Mouse (Mus musculus): ENCODE results near the gene Fbxl15. TPM values are rescaled to one million over a fixed set of nuclear protein-coding genes. Genes with fewer than 3 reads are reported as not detected.

Fbxl15 gene
- polyA plus RNA-seq, 2 experiments = 6.3 to 10.0 TPM

GRCm38 (mm10) chr19:46356701-46357138 lies 28.7 kb downstream of the Fbxl15 start:
- Histone ChIP-seq H3K27me3 (ENCODE audit: control insufficient read depth, insufficient read depth, low read length) (no peaks in the 10 kb centered on the region), H3K4me2 (ENCODE audit: low read depth) (peak overlapping the region; percentile 100), H3K4me1 (replicated peaks; ENCODE audit: control insufficient read depth in 2 of 2, insufficient read depth in 2 of 2, low read length in 1 of 2) (peaks cover 12 to 26% of the 10 kb centered on the region in 2 experiments), H3K36me3 (replicated peaks; ENCODE audit: control insufficient read depth, insufficient read depth, low read depth) (no peaks in the 10 kb centered on the region), H3K9ac (replicated peaks) (peak overlapping the region; percentile 72), H3K9me3 (ENCODE audit: control insufficient read depth, low read length) (no peaks in the 10 kb centered on the region), H3K4me3 (ENCODE audit: insufficient read depth in 1 of 2, low read depth in 2 of 2, low read length in 2 of 2) (peak overlapping the region; percentile 63 to 77), H3K27ac (no peak overlapping the region)
- TF ChIP-seq CTCF (IDR thresholded peaks at IDR 0.05; ENCODE audit: low read depth) = no peak
- TF ChIP-seq EP300 (IDR thresholded peaks at IDR 0.05; ENCODE audit: low read depth) = no peak
- ATAC-seq (ENCODE audit: insufficient read depth) = peak; percentile 86
- DNase-seq (ENCODE audit: low read depth in 3 of 3, low spot score in 3 of 3) = peak; percentile 73 to 83 (median 75)
- WGBS (ENCODE audit: insufficient replicate concordance) = under 1% methylated on average over 29 of the region's 29 CpGs

DNA sequence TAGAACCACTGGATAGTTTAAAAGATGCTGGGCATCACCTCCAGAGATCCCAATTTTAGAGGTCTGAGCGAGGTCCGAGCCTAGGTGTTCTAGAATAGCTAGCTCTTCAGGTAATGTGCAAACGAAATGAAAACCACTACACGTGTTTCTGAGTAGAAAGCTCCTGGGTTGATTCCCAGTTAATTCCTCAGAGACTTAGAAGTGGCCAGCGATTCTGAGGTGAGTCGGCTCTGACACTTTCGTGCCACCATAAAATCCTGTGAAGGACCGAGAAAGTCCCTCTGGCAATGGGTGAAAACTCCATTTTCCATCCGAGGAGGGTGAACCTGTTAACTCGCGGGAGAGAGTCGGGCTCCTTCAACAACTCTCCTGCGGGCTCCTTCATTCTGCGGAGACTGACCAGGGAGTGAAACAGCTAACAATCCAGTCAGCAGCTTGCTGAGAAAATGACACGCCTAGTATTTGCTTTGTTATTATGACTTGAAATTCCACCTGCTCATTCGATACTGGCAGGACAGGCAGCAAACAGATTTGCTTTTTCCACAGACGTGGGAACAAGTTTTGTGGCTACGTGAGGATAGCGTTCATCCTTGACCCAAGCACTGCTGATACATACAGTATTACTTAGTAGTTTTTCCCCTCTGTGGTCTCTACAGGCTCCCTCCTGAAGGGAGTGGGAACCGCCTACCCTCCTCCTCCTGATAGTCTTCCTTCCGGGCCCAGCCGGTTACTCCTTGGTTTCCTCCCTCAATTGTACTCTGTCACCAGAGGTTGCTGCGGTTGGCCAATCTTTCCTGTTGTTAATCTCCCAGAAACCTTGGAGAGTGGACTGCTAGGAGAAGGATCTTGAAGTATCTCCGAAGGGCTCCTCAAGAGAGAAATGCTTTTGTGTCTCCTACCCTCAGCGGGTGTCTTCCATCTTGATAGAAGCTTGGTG lies 29.6 kb downstream of the Fbxl15 start:
- Histone ChIP-seq H3K27ac (peak overlapping the region; percentile 39), H3K4me1 (replicated peaks; ENCODE audit: control insufficient read depth in 2 of 2, insufficient read depth in 2 of 2, low read length in 1 of 2) (peaks cover 12 to 25% of the 10 kb centered on the region in 2 experiments), H3K9me3 (ENCODE audit: control insufficient read depth, low read length) (no peaks in the 10 kb centered on the region), H3K9ac (replicated peaks) (peak overlapping the region; percentile 72), H3K36me3 (replicated peaks; ENCODE audit: control insufficient read depth, insufficient read depth, low read depth) (no peaks in the 10 kb centered on the region), H3K4me2 (ENCODE audit: low read depth) (peak overlapping the region; percentile 100), H3K4me3 (ENCODE audit: insufficient read depth in 1 of 2, low read depth in 2 of 2, low read length in 2 of 2) (peak overlapping the region; percentile 63 to 77), H3K27me3 (ENCODE audit: control insufficient read depth, insufficient read depth, low read length) (no peaks in the 10 kb centered on the region)
- DNase-seq (ENCODE audit: low read depth in 3 of 3, low spot score in 3 of 3) (no peak), ATAC-seq (ENCODE audit: insufficient read depth) (peak; percentile 36; the same call in 1 of the 2 replicates)
- TF ChIP-seq EP300 (IDR thresholded peaks at IDR 0.05; ENCODE audit: low read depth) (no peak), CTCF (IDR thresholded peaks at IDR 0.05; ENCODE audit: low read depth) (no peak)
- 2% methylated on average over 25 of the region's 25 CpGs for WGBS (ENCODE audit: insufficient replicate concordance)

- H3K9me3 ChIP-seq (ENCODE audit: control insufficient read depth, low read length) = no peaks in the 10 kb centered on the region
Observed at GRCm38 (mm10) chr19:46358381-46358780, 30.4 kb downstream of the Fbxl15 start.

GRCm38 (mm10) chr19:46362104-46362503 lies 34.1 kb downstream of the Fbxl15 start:
- WGBS (ENCODE audit: insufficient replicate concordance) = 77% methylated on average over 8 of the region's 8 CpGs
- no peak overlapping the region for H3K27ac ChIP-seq

More at GRCm38 (mm10) chr19:46358381-46358780, 30.4 kb downstream of the Fbxl15 start:
- DNase-seq (ENCODE audit: low read depth in 3 of 3, low spot score in 3 of 3) = no peak
- 26% methylated on average over 4 of the region's 4 CpGs for WGBS (ENCODE audit: insufficient replicate concordance)
- no peak overlapping the region for H3K9ac ChIP-seq (replicated peaks)
- H3K27ac ChIP-seq = no peak overlapping the region
- H3K4me3 ChIP-seq (ENCODE audit: insufficient read depth in 1 of 2, low read depth in 2 of 2, low read length in 2 of 2) = peak overlapping the region in 1 of 2 experiments; percentile 5; a peak in 2 of 4 replicates
- H3K36me3 ChIP-seq (replicated peaks; ENCODE audit: control insufficient read depth, insufficient read depth, low read depth) = no peaks in the 10 kb centered on the region
- no peak for TF ChIP-seq CTCF (IDR thresholded peaks at IDR 0.05; ENCODE audit: low read depth)
- TF ChIP-seq EP300 (IDR thresholded peaks at IDR 0.05; ENCODE audit: low read depth) = no peak
- H3K4me2 ChIP-seq (ENCODE audit: low read depth) = peak overlapping the region; percentile 100
- 0 out of 2 replicates have a peak, but pooled peaks have one; percentile 17 for ATAC-seq (ENCODE audit: insufficient read depth)
- H3K4me1 ChIP-seq (replicated peaks; ENCODE audit: control insufficient read depth in 2 of 2, insufficient read depth in 2 of 2, low read length in 1 of 2) = peaks cover 12 to 19% of the 10 kb centered on the region in 2 experiments
- H3K27me3 ChIP-seq (ENCODE audit: control insufficient read depth, insufficient read depth, low read length) = no peaks in the 10 kb centered on the region

More at GRCm38 (mm10) chr19:46362104-46362503, 34.1 kb downstream of the Fbxl15 start:
- peaks cover 12 to 17% of the 10 kb centered on the region in 2 experiments for H3K4me1 ChIP-seq (replicated peaks; ENCODE audit: control insufficient read depth in 2 of 2, insufficient read depth in 2 of 2, low read length in 1 of 2)
- H3K9me3 ChIP-seq (ENCODE audit: control insufficient read depth, low read length) = no peaks in the 10 kb centered on the region
- H3K27me3 ChIP-seq (ENCODE audit: control insufficient read depth, insufficient read depth, low read length) = no peaks in the 10 kb centered on the region
- DNase-seq (ENCODE audit: low read depth in 3 of 3, low spot score in 3 of 3) (no peak), ATAC-seq (ENCODE audit: insufficient read depth) (no peak)
- H3K9ac ChIP-seq (replicated peaks) = no peak overlapping the region
- H3K4me3 ChIP-seq (ENCODE audit: insufficient read depth in 1 of 2, low read depth in 2 of 2, low read length in 2 of 2) = no peak overlapping the region
- H3K4me2 ChIP-seq (ENCODE audit: low read depth) = no peak overlapping the region
- TF ChIP-seq EP300 (IDR thresholded peaks at IDR 0.05; ENCODE audit: low read depth) (no peak), CTCF (IDR thresholded peaks at IDR 0.05; ENCODE audit: low read depth) (no peak)
- no peaks in the 10 kb centered on the region for H3K36me3 ChIP-seq (replicated peaks; ENCODE audit: control insufficient read depth, insufficient read depth, low read depth)

Data from liver, embryonic 14.5 days (tissue).